Mouse (Mus musculus) hindbrain, embryonic 16.5 days (tissue): ENCODE measurements around the gene Ctdnep1. TPM values are rescaled to one million over a fixed set of nuclear protein-coding genes. Genes with fewer than 3 reads are reported as not detected.

Source experiments
- ATAC-seq: fragments of 200-750 bp; cut with Nextera tagmentation; 2 replicates; pipeline ENCODE4 v1.8.0; 2017; ENCODE audit warnings: moderate TSS enrichment, moderate library complexity
- H3K27ac ChIP-seq: fragments of 300-500 bp; sonication (generic); 2 replicates; pipeline ENCODE4 v1.5.1; 2014; ENCODE audit warnings: low read depth, mild to moderate bottlenecking, control low read depth, low read length, moderate library complexity
- H3K27me3 ChIP-seq: fragments of 300-500 bp; sonication (generic); replicated peaks from 2 replicates; pipeline ENCODE4 v1.6.1; 2014; ENCODE audit warnings: low read length; ENCODE audit not compliant: control insufficient read depth, insufficient read depth
- H3K36me3 ChIP-seq: fragments of 300-500 bp; sonication (generic); 2 replicates; pipeline ENCODE4 v1.6.1; 2014; ENCODE audit warnings: mild to moderate bottlenecking, low read length, moderate library complexity, mixed read lengths; ENCODE audit not compliant: control insufficient read depth, insufficient read depth
- H3K4me1 ChIP-seq: fragments of 300-500 bp; sonication (generic); 2 replicates; pipeline ENCODE4 v1.6.1; 2014; ENCODE audit warnings: low read depth, low read length; ENCODE audit not compliant: control insufficient read depth, insufficient read depth
- H3K4me2 ChIP-seq: fragments of 300-500 bp; sonication (generic); 2 replicates; pipeline ENCODE4 v1.6.1; 2014; ENCODE audit warnings: mild to moderate bottlenecking, low read length, control low read depth, moderate library complexity
- H3K4me3 ChIP-seq: fragments of 300-500 bp; sonication (generic); 2 replicates; pipeline ENCODE4 v1.5.1; 2014; ENCODE audit warnings: mild to moderate bottlenecking, low read length, control low read depth, moderate library complexity
- H3K9ac ChIP-seq: fragments of 300-500 bp; sonication (generic); 2 replicates; pipeline ENCODE4 v1.6.1; 2014; ENCODE audit warnings: low read depth, mild to moderate bottlenecking, control low read depth, low read length, moderate library complexity
- H3K9me3 ChIP-seq: fragments of 300-500 bp; sonication (generic); 2 replicates; pipeline ENCODE4 v1.6.1; 2014; ENCODE audit warnings: mild to moderate bottlenecking, low read length, moderate library complexity; ENCODE audit not compliant: control insufficient read depth
- WGBS: fragments of 180-500 bp; shearing (Covaris S2); extraction: QIAGEN DNeasy Blood & Tissue Kit; methylation state at CpG from one replicate; pipeline ENCODE4 v1.1.7; 2014; 5-methylcytosine and 5-hydroxymethylcytosine counted together
- polyA plus RNA-seq: library from polyadenylated mRNA; unstranded; fragments of >200 nt; fragmentation: Nextera tagmentation; extraction: Ambion mirVana; gene quantifications from 2 replicates; pipeline ENCODE4 v1.2.1, GENCODE M21; 2015

Ctdnep1 gene
- polyA plus RNA-seq, 1 experiment from 2014 or later, result 26.9 TPM

DNA sequence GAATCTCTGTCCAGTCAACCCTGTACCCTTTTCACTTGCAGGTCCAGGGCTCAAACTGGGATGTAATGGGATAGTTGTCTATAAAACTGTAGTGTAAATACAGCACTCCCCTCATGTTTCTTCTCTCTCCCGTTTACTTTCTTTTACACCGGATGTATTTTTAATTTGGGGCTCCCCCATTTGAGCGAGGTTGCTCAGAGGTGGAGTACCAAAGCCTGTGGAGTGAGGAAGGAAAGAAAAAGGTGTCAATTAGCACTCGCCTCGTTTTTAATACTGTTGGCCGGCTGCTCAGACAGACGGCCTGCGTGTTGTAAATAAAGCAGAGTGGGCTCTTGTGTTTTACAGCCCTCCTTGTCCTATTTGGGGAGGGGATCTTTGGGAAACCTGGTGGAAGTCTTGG is 18.7 kb downstream of the Ctdnep1 start:
- Histone ChIP-seq H3K4me1 (peaks cover 34% of the 10 kb centered on the region), H3K9ac (no peak overlapping the region), H3K36me3 (peaks cover 18% of the 10 kb centered on the region), H3K4me3 (no peak overlapping the region; the same call in 1 of the 2 replicates), H3K27me3 (no peaks in the 10 kb centered on the region), H3K9me3 (no peaks in the 10 kb centered on the region), H3K4me2 (no peak overlapping the region), H3K27ac (peak overlapping the region; percentile 60)
- no peak for ATAC-seq
- WGBS, result 86% methylated on average over 8 of the region's 8 CpGs

DNA sequence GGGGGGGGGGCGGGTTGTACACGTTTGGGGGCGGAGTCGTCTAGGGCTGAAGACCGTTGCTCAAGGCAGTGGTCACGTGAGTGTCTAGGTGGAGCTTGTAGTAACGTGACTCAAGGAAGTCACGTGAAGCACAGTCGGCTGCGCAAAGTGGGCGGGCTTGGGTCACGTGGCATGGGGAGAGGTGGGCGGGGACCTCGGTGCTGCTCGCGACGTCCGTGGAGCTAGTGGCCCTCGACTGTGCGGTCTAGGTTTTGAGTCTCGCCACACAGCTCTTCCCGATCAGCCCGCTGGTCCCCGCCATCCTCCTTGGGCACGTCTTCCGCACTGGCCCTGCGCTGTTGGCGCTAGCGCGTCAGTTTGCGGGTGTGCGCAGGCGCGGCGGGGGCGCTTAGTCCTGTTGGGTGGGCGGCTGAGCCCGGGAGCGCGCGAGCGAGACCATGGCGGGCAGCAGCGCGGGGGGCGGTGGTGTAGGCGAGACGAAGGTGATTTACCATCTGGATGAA is 19.5 kb downstream of the Ctdnep1 start, which contains the start of gene Dvl2:
Gene Dvl2, plus strand, starts transcription at position 200 of the 503 bp plus-strand sequence.
- under 1% methylated on average over 48 of the region's 48 CpGs for WGBS
- no peaks in the 10 kb centered on the region for H3K27me3 ChIP-seq
- ATAC-seq, result peak; percentile 70
- H3K4me1 ChIP-seq, result peaks cover 34% of the 10 kb centered on the region
- H3K36me3 ChIP-seq, result peaks cover 22% of the 10 kb centered on the region
- H3K27ac ChIP-seq, result peak within 1 kb of the TSS; percentile 98
- no peaks in the 10 kb centered on the region for H3K9me3 ChIP-seq
- H3K4me3 ChIP-seq, result peak within 1 kb of the TSS; percentile 75
- H3K9ac ChIP-seq, result peak within 1 kb of the TSS; percentile 90
- peak within 1 kb of the TSS; percentile 95 for H3K4me2 ChIP-seq

DNA sequence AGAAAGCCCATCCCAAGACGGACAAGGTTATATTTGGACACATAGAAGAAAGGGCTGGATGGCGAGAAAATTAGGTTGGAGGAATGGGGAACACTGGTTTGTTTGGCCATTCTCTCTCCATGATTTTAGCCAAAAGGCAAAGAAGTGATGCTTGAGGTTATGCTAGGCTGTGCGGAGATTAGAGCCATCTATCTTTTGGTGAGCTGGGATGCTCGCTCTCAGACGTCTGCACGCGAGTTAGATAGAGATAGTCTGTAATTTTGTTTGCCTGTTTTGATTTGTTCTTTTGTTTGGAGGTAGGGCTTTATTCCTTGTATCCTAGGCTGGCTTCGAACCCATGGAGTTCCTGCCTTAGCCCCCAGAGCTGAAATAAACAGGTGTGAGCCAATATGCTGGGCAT is 20.2 kb downstream of the Ctdnep1 start:
- Histone ChIP-seq H3K9me3 (no peaks in the 10 kb centered on the region), H3K4me3 (peak overlapping the region; percentile 75), H3K9ac (peak overlapping the region; percentile 90), H3K4me2 (peak overlapping the region; percentile 95), H3K27ac (peak overlapping the region; percentile 98), H3K36me3 (peaks cover 27% of the 10 kb centered on the region), H3K27me3 (no peaks in the 10 kb centered on the region), H3K4me1 (peaks cover 34% of the 10 kb centered on the region)
- ATAC-seq, result no peak
- 11% methylated on average over 8 of the region's 8 CpGs for WGBS

DNA sequence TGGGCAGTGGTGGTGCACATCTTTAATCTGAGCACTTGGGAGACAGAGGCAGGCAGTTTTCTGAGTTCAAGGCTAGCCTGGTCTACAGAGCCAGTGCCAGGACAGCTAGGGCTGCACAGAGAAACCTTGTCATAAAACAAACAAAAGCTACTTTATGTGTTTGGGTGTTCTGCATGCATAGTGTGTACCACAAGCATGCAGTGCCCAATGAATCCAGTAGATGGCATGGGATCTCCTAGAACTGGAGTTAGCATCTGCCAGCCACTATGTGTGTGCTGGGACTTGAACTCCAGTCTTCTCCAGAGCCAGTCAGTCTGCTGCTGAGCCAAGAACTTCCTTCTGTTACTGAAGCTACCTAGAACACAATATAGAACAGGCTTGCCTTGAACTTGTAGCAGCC is 20.9 kb downstream of the Ctdnep1 start:
- ATAC-seq, result no peak
- no peaks in the 10 kb centered on the region for H3K9me3 ChIP-seq
- no peaks in the 10 kb centered on the region for H3K27me3 ChIP-seq
- no peak overlapping the region for H3K27ac ChIP-seq
- no peak overlapping the region for H3K9ac ChIP-seq
- H3K4me1 ChIP-seq, result peaks cover 34% of the 10 kb centered on the region
- H3K4me2 ChIP-seq, result peak overlapping the region; percentile 95
- peak overlapping the region; percentile 75 for H3K4me3 ChIP-seq
- H3K36me3 ChIP-seq, result peaks cover 32% of the 10 kb centered on the region

DNA sequence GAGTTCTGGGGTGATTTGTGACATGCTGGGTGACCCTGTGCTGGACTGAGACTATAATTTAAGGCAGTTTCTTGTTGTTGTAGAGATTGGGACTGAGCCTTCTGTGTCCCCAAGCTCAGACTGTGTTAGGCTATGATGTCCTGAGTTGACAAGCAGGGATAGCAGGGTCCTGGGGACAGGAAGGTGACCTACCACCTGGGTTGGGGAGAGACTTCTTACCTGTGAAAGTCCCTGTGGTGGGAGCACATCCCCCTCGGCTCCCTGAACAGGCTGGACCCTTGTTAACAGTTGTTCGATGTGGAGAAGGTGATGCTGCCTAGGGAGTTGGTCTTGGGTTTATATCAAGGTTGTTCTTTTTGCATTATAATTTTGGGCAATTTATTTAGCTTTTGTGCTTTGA is 21.5 kb downstream of the Ctdnep1 start:
- no peak overlapping the region for H3K27ac ChIP-seq
- no peak overlapping the region for H3K9ac ChIP-seq
- WGBS, result 87% methylated on average over 2 of the region's 2 CpGs
- peak overlapping the region; percentile 95 for H3K4me2 ChIP-seq
- no peak for ATAC-seq
- peak overlapping the region; percentile 75; the same call in 1 of the 2 replicates for H3K4me3 ChIP-seq
- peaks cover 32% of the 10 kb centered on the region for H3K4me1 ChIP-seq
- peaks cover 38% of the 10 kb centered on the region for H3K36me3 ChIP-seq
- H3K27me3 ChIP-seq, result no peaks in the 10 kb centered on the region
- no peaks in the 10 kb centered on the region for H3K9me3 ChIP-seq

DNA sequence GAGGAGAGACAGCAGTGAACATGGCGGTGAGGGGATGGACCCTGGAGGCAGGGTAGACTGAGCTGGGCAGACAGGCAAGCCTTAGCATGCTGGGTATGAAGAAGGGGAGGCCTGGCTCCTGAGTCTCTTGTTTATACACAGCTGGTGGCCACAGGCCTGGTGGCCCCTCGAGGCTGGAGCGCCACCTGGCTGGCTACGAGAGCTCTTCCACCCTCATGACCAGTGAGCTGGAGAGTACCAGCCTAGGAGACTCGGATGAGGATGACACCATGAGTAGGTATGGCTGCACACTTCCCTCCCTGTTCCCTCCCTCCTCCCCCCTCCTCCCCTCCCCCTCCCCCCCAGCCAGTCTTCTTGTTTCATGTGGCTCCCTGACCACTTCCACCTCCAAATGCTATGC is 24.6 kb downstream of the Ctdnep1 start:
- peaks cover 50% of the 10 kb centered on the region for H3K36me3 ChIP-seq

DNA sequence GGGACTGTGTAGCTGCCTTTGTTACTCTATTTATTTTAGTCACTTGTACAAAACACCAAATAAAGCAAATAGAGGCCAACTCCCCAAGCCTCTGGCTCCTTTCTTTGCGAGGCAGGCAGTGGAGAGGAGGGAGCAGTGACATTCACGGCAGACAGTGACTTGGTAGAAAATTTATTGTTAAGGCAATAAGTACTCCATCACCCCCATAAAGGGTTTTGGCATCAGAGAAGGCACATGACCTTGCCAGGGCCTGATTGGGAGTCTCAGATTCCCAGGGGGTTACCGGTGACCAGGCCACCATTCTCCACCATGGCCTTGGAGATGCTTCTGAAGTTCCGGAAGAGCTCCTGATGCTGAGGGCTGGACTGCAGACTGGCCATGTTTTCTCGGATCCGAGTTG is 29.1 kb downstream of the Ctdnep1 start:
- Histone ChIP-seq H3K9me3 (no peaks in the 10 kb centered on the region), H3K27me3 (no peaks in the 10 kb centered on the region), H3K4me3 (no peak overlapping the region), H3K4me1 (peaks cover 7% of the 10 kb centered on the region), H3K36me3 (peaks cover 69% of the 10 kb centered on the region), H3K4me2 (no peak overlapping the region), H3K9ac (no peak overlapping the region), H3K27ac (no peak overlapping the region)
- WGBS, result 94% methylated on average over 6 of the region's 6 CpGs
- ATAC-seq, result no peak

More for the DNA sequence above, 24.6 kb downstream of the Ctdnep1 start:
- H3K27ac ChIP-seq, result no peak overlapping the region
- H3K4me2 ChIP-seq, result no peak overlapping the region
- H3K9me3 ChIP-seq, result no peaks in the 10 kb centered on the region
- H3K27me3 ChIP-seq, result no peaks in the 10 kb centered on the region
- peaks cover 25% of the 10 kb centered on the region for H3K4me1 ChIP-seq
- no peak overlapping the region for H3K9ac ChIP-seq
- no peak for ATAC-seq
- H3K4me3 ChIP-seq, result no peak overlapping the region
- 58% methylated on average over 5 of the region's 5 CpGs for WGBS

DNA sequence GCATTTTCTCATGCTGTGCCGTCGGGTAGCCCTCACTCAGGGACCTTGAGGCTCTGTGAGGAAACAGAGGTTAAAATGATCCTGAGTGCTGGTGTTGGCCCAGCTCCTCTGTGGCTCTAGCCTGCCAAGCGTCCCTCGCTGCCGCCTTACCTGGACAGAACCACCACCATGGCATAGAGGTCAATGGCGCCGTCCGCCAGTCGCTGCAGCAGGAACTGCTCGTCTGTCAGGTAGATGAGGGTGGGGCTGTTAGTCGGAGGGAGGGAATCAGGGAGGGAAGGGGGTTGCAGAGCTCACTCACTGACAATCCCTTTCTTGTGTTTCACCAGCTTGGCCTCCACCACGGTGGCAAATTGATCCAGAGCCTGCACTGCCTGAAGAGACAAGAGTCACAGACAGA is 29.6 kb downstream of the Ctdnep1 start:
- H3K4me3 ChIP-seq, result no peak overlapping the region
- H3K9me3 ChIP-seq, result no peaks in the 10 kb centered on the region
- H3K36me3 ChIP-seq, result peaks cover 69% of the 10 kb centered on the region
- 88% methylated on average over 10 of the region's 12 CpGs for WGBS
- H3K4me1 ChIP-seq, result peaks cover 7% of the 10 kb centered on the region
- no peak overlapping the region for H3K27ac ChIP-seq
- no peaks in the 10 kb centered on the region for H3K27me3 ChIP-seq
- no peak overlapping the region for H3K4me2 ChIP-seq
- H3K9ac ChIP-seq, result no peak overlapping the region
- ATAC-seq, result no peak

DNA sequence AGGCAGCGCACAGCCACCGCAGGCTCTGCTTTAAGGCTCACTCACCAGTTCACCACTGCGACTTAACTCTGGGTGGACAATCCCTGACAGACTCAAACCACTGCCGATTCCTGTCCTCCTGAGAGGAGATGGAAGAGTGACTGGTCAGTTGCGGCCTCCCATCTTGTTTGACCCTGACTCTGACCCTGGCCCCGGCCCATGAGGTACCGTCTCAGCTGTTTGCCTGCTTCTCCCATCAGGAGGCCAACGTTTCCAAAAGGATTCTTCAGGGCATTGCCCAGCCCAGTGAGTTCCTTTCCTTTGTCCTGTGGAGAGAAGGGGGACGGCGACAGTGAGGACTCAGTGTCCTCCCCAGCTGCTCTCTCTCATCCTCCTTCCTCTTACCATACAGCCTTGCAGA is 30.0 kb downstream of the Ctdnep1 start:
- Histone ChIP-seq H3K4me3 (no peak overlapping the region), H3K27ac (no peak overlapping the region), H3K36me3 (peaks cover 66% of the 10 kb centered on the region), H3K4me1 (peaks cover 7% of the 10 kb centered on the region), H3K4me2 (no peak overlapping the region), H3K9ac (no peak overlapping the region), H3K9me3 (no peaks in the 10 kb centered on the region), H3K27me3 (no peaks in the 10 kb centered on the region)
- WGBS, result 75% methylated on average over 10 of the region's 10 CpGs
- no peak for ATAC-seq

DNA sequence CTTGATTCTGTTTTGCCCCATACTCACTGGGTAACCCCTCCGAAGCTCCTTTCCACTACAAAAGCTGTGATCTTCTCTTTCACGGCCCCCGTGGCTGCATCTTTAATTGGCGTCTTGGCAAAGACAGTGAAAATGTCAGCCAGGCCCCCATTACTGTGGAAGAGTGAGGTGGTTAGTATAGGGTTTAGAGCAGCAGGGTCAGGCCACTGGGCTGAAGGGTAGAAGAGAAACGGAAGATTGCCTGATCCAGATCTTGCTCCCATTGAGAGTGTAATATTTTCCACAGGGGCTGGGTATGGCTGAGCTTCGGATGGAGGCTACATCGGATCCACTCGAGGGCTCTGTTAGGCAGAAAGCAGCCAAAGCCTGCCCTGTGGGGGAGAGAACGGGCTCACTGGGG is 32.0 kb downstream of the Ctdnep1 start:
- Histone ChIP-seq H3K9ac (no peak overlapping the region), H3K9me3 (no peaks in the 10 kb centered on the region), H3K4me2 (no peak overlapping the region), H3K27ac (no peak overlapping the region), H3K4me1 (peaks cover 15% of the 10 kb centered on the region), H3K4me3 (no peak overlapping the region), H3K27me3 (no peaks in the 10 kb centered on the region), H3K36me3 (peaks cover 48% of the 10 kb centered on the region)
- ATAC-seq, result no peak
- 89% methylated on average over 9 of the region's 9 CpGs for WGBS
